Mouse (Mus musculus) stomach, postnatal 0 days (tissue): ENCODE measurements around the gene Xdh.

Experiments used
- CTCF ChIP-seq: IDR thresholded peaks from 2 replicates; pipeline ENCODE4 v1.5.1; 2016; ENCODE audit warnings: antibody characterized with exemption, low read depth, mild to moderate bottlenecking, moderate library complexity
- EP300 ChIP-seq: optimal IDR thresholded peaks from 2 replicates; pipeline ENCODE3; 2016; ENCODE audit warnings: antibody characterized with exemption

GRCm38 (mm10) chr17:73918138-73918537, 31.9 kb downstream of the Xdh start:
- no peak for TF ChIP-seq CTCF
- no peak for TF ChIP-seq EP300
